Mouse (Mus musculus): ENCODE data around the gene Alg9. TPM values are rescaled to one million over a fixed set of nuclear protein-coding genes. Genes with fewer than 3 reads are reported as not detected.
"Not testable (repeated sequence)": the region's sequence is repeated elsewhere in the genome, so short reads cannot be mapped to it uniquely, and the experiment has no call there.

Alg9 gene
- polyA plus RNA-seq, 1 experiment from 2014 or later: 40.4 TPM

GRCm38 (mm10) chr9:50832582-50832981 lies 57.8 kb downstream of the Alg9 start:
- H3K4me1 ChIP-seq (ENCODE audit: control insufficient read depth, insufficient read depth, low read length); H3K9ac ChIP-seq (ENCODE audit: low read length); H3K27me3 ChIP-seq (ENCODE audit: control insufficient read depth, insufficient read depth, low read length); DNase-seq (ENCODE audit: low spot score); H3K4me2 ChIP-seq (ENCODE audit: low read depth, severe bottlenecking); ATAC-seq (ENCODE audit: insufficient number of reproducible peaks, low FRiP score, low TSS enrichment, low read depth); H3K36me3 ChIP-seq (ENCODE audit: control insufficient read depth, insufficient read depth, low read length); H3K9me3 ChIP-seq (ENCODE audit: control insufficient read depth, low read length); H3K4me3 ChIP-seq (ENCODE audit: low read depth, low read length); H3K27ac ChIP-seq (replicated peaks; ENCODE audit: low read depth, low read length): not testable (repeated sequence)
- WGBS: 91% methylated on average over 2 of the region's 2 CpGs

GRCm38 (mm10) chr9:50833786-50834185 lies 59.0 kb downstream of the Alg9 start:
- Histone ChIP-seq H3K4me1 (ENCODE audit: control insufficient read depth, insufficient read depth, low read length) (no peaks in the 10 kb centered on the region), H3K4me2 (ENCODE audit: low read depth, severe bottlenecking) (no peak overlapping the region), H3K9ac (ENCODE audit: low read length) (no peak overlapping the region), H3K4me3 (ENCODE audit: low read depth, low read length) (no peak overlapping the region), H3K27ac (replicated peaks; ENCODE audit: low read depth, low read length) (no peak overlapping the region), H3K9me3 (ENCODE audit: control insufficient read depth, low read length) (no peaks in the 10 kb centered on the region), H3K27me3 (ENCODE audit: control insufficient read depth, insufficient read depth, low read length) (no peaks in the 10 kb centered on the region), H3K36me3 (ENCODE audit: control insufficient read depth, insufficient read depth, low read length) (no peaks in the 10 kb centered on the region)
- DNase-seq (ENCODE audit: low spot score): no peak
- WGBS: 86% methylated on average over 8 of the region's 8 CpGs
- no peak for ATAC-seq (ENCODE audit: insufficient number of reproducible peaks, low FRiP score, low TSS enrichment, low read depth)

- H3K9me3 ChIP-seq (ENCODE audit: control insufficient read depth, low read length): no peaks in the 10 kb centered on the region
- 91% methylated on average over 10 of the region's 10 CpGs for WGBS
- no peak overlapping the region for H3K9ac ChIP-seq (ENCODE audit: low read length)
- H3K36me3 ChIP-seq (ENCODE audit: control insufficient read depth, insufficient read depth, low read length): no peaks in the 10 kb centered on the region
- H3K27me3 ChIP-seq (ENCODE audit: control insufficient read depth, insufficient read depth, low read length): no peaks in the 10 kb centered on the region
- no peak overlapping the region for H3K4me2 ChIP-seq (ENCODE audit: low read depth, severe bottlenecking)
- H3K27ac ChIP-seq (replicated peaks; ENCODE audit: low read depth, low read length): no peak overlapping the region
- no peak overlapping the region for H3K4me3 ChIP-seq (ENCODE audit: low read depth, low read length)
- DNase-seq (ENCODE audit: low spot score) (no peak), ATAC-seq (ENCODE audit: insufficient number of reproducible peaks, low FRiP score, low TSS enrichment, low read depth) (no peak)
- no peaks in the 10 kb centered on the region for H3K4me1 ChIP-seq (ENCODE audit: control insufficient read depth, insufficient read depth, low read length)
Observed at GRCm38 (mm10) chr9:50835068-50835705, 60.4 kb downstream of the Alg9 start.

GRCm38 (mm10) chr9:50836097-50836496 lies 61.3 kb downstream of the Alg9 start:
- Histone ChIP-seq H3K4me1 (ENCODE audit: control insufficient read depth, insufficient read depth, low read length) (no peaks in the 10 kb centered on the region), H3K9ac (ENCODE audit: low read length) (no peak overlapping the region), H3K27ac (replicated peaks; ENCODE audit: low read depth, low read length) (no peak overlapping the region), H3K27me3 (ENCODE audit: control insufficient read depth, insufficient read depth, low read length) (no peaks in the 10 kb centered on the region), H3K4me2 (ENCODE audit: low read depth, severe bottlenecking) (no peak overlapping the region), H3K36me3 (ENCODE audit: control insufficient read depth, insufficient read depth, low read length) (no peaks in the 10 kb centered on the region), H3K4me3 (ENCODE audit: low read depth, low read length) (no peak overlapping the region), H3K9me3 (ENCODE audit: control insufficient read depth, low read length) (no peaks in the 10 kb centered on the region)
- 89% methylated on average over 4 of the region's 4 CpGs for WGBS
- ATAC-seq (ENCODE audit: insufficient number of reproducible peaks, low FRiP score, low TSS enrichment, low read depth) (no peak), DNase-seq (ENCODE audit: low spot score) (no peak)

GRCm38 (mm10) chr9:50841079-50841789 lies 66.4 kb downstream of the Alg9 start:
- Histone ChIP-seq H3K9ac (ENCODE audit: low read length) (no peak overlapping the region), H3K9me3 (ENCODE audit: control insufficient read depth, low read length) (no peaks in the 10 kb centered on the region), H3K4me3 (ENCODE audit: low read depth, low read length) (no peak overlapping the region), H3K4me2 (ENCODE audit: low read depth, severe bottlenecking) (no peak overlapping the region), H3K4me1 (ENCODE audit: control insufficient read depth, insufficient read depth, low read length) (no peaks in the 10 kb centered on the region), H3K36me3 (ENCODE audit: control insufficient read depth, insufficient read depth, low read length) (no peaks in the 10 kb centered on the region; the same call in none of the 2 replicates), H3K27ac (replicated peaks; ENCODE audit: low read depth, low read length) (no peak overlapping the region), H3K27me3 (ENCODE audit: control insufficient read depth, insufficient read depth, low read length) (no peaks in the 10 kb centered on the region)
- DNase-seq (ENCODE audit: low spot score) (no peak), ATAC-seq (ENCODE audit: insufficient number of reproducible peaks, low FRiP score, low TSS enrichment, low read depth) (no peak)
- WGBS: 89% methylated on average over 13 of the region's 13 CpGs

- DNase-seq (ENCODE audit: low spot score): no peak
- no peak within 1 kb of the TSS for H3K27ac ChIP-seq (replicated peaks; ENCODE audit: low read depth, low read length)
Observed at GRCm38 (mm10) chr9:50845081-50845480, 70.3 kb downstream of the Alg9 start, which contains the start of gene Ppp2r1b. Ppp2r1b (plus strand) TSS chr9:50845301.

GRCm38 (mm10) chr9:50845547-50845946 lies 70.7 kb downstream of the Alg9 start:
- H3K4me2 ChIP-seq (ENCODE audit: low read depth, severe bottlenecking): no peak overlapping the region
- no peaks in the 10 kb centered on the region for H3K27me3 ChIP-seq (ENCODE audit: control insufficient read depth, insufficient read depth, low read length)
- WGBS: 56% methylated on average over 9 of the region's 9 CpGs
- no peaks in the 10 kb centered on the region for H3K4me1 ChIP-seq (ENCODE audit: control insufficient read depth, insufficient read depth, low read length)
- H3K36me3 ChIP-seq (ENCODE audit: control insufficient read depth, insufficient read depth, low read length): no peaks in the 10 kb centered on the region; the same call in none of the 2 replicates
- DNase-seq (ENCODE audit: low spot score) (no peak), ATAC-seq (ENCODE audit: insufficient number of reproducible peaks, low FRiP score, low TSS enrichment, low read depth) (no peak)
- H3K9me3 ChIP-seq (ENCODE audit: control insufficient read depth, low read length): no peaks in the 10 kb centered on the region
- H3K27ac ChIP-seq (replicated peaks; ENCODE audit: low read depth, low read length): no peak overlapping the region
- H3K9ac ChIP-seq (ENCODE audit: low read length): no peak overlapping the region
- no peak overlapping the region for H3K4me3 ChIP-seq (ENCODE audit: low read depth, low read length)

More at GRCm38 (mm10) chr9:50845081-50845480, 70.3 kb downstream of the Alg9 start, which contains the start of gene Ppp2r1b:
- H3K9me3 ChIP-seq (ENCODE audit: control insufficient read depth, low read length): no peaks in the 10 kb centered on the region
- no peak within 1 kb of the TSS for H3K4me3 ChIP-seq (ENCODE audit: low read depth, low read length)
- no peak within 1 kb of the TSS for H3K9ac ChIP-seq (ENCODE audit: low read length)
- no peak within 1 kb of the TSS for H3K4me2 ChIP-seq (ENCODE audit: low read depth, severe bottlenecking)
- H3K36me3 ChIP-seq (ENCODE audit: control insufficient read depth, insufficient read depth, low read length): no peaks in the 10 kb centered on the region; the same call in none of the 2 replicates
- H3K4me1 ChIP-seq (ENCODE audit: control insufficient read depth, insufficient read depth, low read length): no peaks in the 10 kb centered on the region
- 92% methylated on average over 3 of the region's 3 CpGs for WGBS
- ATAC-seq (ENCODE audit: insufficient number of reproducible peaks, low FRiP score, low TSS enrichment, low read depth): no peak
- H3K27me3 ChIP-seq (ENCODE audit: control insufficient read depth, insufficient read depth, low read length): no peaks in the 10 kb centered on the region

GRCm38 (mm10) chr9:50847133-50847532 lies 72.3 kb downstream of the Alg9 start:
- H3K27ac ChIP-seq (replicated peaks; ENCODE audit: low read depth, low read length): no peak overlapping the region
- WGBS: 94% methylated on average over 6 of the region's 6 CpGs
- no peaks in the 10 kb centered on the region for H3K27me3 ChIP-seq (ENCODE audit: control insufficient read depth, insufficient read depth, low read length)
- ATAC-seq (ENCODE audit: insufficient number of reproducible peaks, low FRiP score, low TSS enrichment, low read depth) (no peak), DNase-seq (ENCODE audit: low spot score) (no peak)
- no peaks in the 10 kb centered on the region; the same call in none of the 2 replicates for H3K36me3 ChIP-seq (ENCODE audit: control insufficient read depth, insufficient read depth, low read length)
- H3K4me2 ChIP-seq (ENCODE audit: low read depth, severe bottlenecking): no peak overlapping the region
- H3K4me1 ChIP-seq (ENCODE audit: control insufficient read depth, insufficient read depth, low read length): no peaks in the 10 kb centered on the region
- no peak overlapping the region for H3K9ac ChIP-seq (ENCODE audit: low read length)
- H3K4me3 ChIP-seq (ENCODE audit: low read depth, low read length): no peak overlapping the region
- no peaks in the 10 kb centered on the region for H3K9me3 ChIP-seq (ENCODE audit: control insufficient read depth, low read length)
